Mouse (Mus musculus) embryonic fibroblast, embryonic 13.5 days (primary cell): ENCODE measurements around the gene AU021092. TPM values are rescaled to one million over a fixed set of nuclear protein-coding genes. Genes with fewer than 3 reads are reported as not detected.

Experiments
- H3K27ac ChIP-seq: 2 replicates; pipeline ENCODE4 v1.5.1; 2012; ENCODE audit warnings: low read length, control low read depth, inconsistent platforms; ENCODE audit not compliant: insufficient read depth
- H3K4me1 ChIP-seq: 2 replicates; pipeline ENCODE4 v1.6.1; 2011; ENCODE audit warnings: low read length; ENCODE audit not compliant: control insufficient read depth, insufficient read depth
- H3K4me3 ChIP-seq: 2 replicates; pipeline ENCODE4 v1.5.1; 2011; ENCODE audit warnings: mild to moderate bottlenecking, control low read depth, low read length; ENCODE audit not compliant: insufficient read depth
- CTCF ChIP-seq: IDR thresholded peaks from 2 replicates; pipeline ENCODE4 v1.5.1; 2011; ENCODE audit warnings: mild to moderate bottlenecking, control low read depth, low read length, moderate library complexity, borderline replicate concordance; ENCODE audit not compliant: insufficient read depth
- POLR2A ChIP-seq: IDR thresholded peaks from 2 replicates; pipeline ENCODE4 v1.6.1; 2011; ENCODE audit warnings: low read depth, mild to moderate bottlenecking, control low read depth, low read length, moderate library complexity
- polyA plus RNA-seq: library from polyadenylated mRNA; stranded (reverse); fragments of >200 nt; gene quantifications from 2 replicates; pipeline ENCODE4 v1.2.4, GENCODE M21; 2011; ENCODE audit warnings: low read depth; ENCODE audit not compliant: missing spikeins, insufficient read length

AU021092 gene
- not detected in 2 replicates for polyA plus RNA-seq

DNA sequence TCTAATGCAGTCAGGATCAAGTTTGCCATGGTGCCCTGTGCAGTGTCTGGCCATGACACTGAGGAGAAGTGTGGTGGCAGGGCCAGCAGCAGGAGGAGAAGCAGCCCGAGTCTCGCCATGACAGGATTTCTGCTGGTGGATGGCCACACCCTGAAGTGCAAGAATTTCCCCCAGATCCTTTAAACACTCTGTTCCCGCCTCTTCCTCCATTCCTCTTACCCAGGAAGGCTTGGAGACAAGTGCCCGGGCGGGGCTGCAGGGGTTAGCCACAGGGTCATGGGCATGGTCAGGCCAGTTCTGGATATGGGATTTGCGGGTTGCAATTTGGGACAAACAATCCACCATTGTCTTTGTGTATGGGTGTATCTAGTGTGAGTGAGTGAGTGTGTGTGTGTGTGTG is at the start of gene AU021092:
TSS of gene AU021092 (minus strand) at position 160 of the 400 bp plus-strand sequence.
- TF ChIP-seq CTCF (no peak), POLR2A (no peak)
- no peaks in the 10 kb centered on the region for H3K4me1 ChIP-seq
- no peak within 1 kb of the TSS for H3K4me3 ChIP-seq
- no peak within 1 kb of the TSS for H3K27ac ChIP-seq

DNA sequence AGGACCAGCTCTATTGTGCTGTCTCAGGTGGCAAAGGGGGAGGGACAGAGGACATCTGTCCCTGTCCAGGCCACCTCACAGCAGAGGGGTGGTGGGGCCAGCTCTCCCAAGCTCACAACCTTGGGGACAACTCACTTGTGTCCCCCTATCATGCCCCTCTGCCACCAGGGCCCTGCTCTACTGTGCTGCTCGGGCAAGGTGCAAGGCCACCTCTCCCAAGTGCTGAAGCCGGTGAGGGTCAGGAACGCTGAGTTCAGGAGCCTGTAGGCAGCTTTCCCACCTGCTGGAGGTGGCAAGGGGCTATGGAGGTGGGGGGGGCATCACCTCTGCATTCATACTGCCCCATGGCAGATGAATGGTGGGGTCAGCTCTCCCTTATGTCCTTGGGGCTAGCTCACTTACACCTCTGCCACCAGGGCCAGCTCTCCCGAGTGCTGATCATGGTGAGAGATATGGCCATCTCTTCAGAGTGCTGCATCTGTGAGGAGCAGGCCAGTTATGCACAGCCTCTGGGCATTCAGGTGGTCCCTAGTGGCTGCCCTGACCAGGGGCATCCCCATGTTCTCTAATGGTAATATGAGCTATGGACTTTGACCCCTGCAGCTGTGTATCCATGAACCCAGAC is 49.4 kb upstream of the AU021092 start:
- Histone ChIP-seq H3K27ac (no peak overlapping the region), H3K4me1 (no peaks in the 10 kb centered on the region), H3K4me3 (no peak overlapping the region)
- TF ChIP-seq CTCF (no peak), POLR2A (no peak)

DNA sequence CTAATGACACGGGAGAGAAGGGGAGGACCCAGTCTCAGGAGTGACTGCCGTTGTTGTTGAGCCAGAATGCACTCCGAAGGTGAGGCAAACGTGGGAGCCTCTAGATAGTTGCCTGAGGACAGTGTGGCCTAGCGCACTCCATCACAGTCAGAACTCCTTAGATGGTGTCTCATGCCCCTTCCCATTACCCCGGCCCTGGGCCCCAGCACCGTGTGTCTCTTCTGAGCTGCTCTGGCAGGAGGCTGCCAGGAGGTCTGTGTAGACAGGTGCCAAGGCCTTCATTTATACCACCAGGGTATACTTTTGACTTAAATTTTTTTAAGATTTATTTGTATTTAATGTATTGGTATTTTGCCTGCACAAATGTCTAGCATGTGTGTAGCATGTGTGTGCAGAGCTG is 41.8 kb upstream of the AU021092 start:
- Histone ChIP-seq H3K4me1 (peaks cover 4% of the 10 kb centered on the region), H3K4me3 (no peak overlapping the region), H3K27ac (peak overlapping the region; percentile 54)
- no peak for TF ChIP-seq POLR2A

DNA sequence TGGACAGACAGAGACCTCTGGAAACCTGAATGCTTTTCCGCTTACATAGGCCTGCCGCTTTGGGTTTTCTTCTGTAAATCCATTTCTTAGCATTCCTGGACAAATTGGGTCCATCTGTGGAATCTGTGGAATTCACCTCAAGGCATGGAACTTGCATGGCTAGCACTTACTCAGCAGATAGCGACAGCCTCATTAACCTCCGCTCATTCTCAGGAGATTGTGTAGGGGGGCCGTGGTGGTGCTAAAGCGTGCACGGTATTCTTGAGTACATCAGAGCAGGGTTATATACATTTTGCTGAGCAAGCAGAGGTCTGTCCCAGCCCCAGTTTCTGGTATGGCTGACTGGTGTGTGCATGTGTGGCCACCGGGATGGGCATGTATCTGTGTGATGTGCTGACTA is 41.1 kb upstream of the AU021092 start:
- Histone ChIP-seq H3K4me1 (peaks cover 4% of the 10 kb centered on the region), H3K4me3 (no peak overlapping the region), H3K27ac (peak overlapping the region; percentile 72)
- TF ChIP-seq CTCF = no peak
- no peak for TF ChIP-seq POLR2A

DNA sequence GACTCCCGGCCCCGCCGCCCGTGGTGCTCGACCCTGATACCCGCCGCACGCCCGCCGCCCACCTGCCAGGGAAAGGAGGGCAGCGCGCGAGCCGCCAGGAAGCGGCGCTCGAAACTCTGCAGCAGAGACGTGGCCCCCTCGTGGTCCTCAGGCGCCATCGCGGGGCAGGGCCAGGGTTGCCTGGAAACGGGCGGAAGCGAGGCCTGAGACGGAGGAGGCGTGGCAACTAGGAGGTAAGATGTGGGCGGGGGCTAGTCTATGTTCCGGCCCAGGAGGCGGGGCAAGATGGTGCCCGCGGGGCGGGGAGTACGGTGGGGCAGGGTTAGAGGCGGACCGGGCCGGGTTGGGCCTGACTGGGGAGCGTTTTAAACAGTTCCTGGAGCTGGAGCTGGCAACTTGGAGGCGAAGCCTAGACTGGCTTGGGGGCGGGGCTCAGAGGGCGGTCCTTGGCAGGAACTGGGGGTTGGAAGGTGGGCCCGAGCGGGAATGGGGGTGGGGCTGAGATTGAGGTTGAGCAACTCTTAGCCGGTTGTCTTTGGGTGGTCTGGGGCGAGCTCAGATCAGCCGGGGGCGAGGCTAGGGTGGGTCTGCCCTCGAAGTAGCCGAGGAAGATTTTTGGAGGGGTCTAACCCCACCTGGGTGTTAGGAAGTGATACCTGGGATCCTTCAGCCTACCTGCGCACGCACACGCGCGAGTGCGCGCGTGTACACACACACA is 33.8 kb upstream of the AU021092 start, which contains the start of gene Eef2kmt:
TSS of gene Eef2kmt (minus strand) at position 205 of the 718 bp plus-strand sequence.
- peak; percentile 65 for TF ChIP-seq POLR2A
- TF ChIP-seq CTCF = peak; percentile 61; the same call in 1 of the 2 replicates
- Histone ChIP-seq H3K4me3 (peak within 1 kb of the TSS; percentile 69), H3K27ac (peak within 1 kb of the TSS; percentile 79), H3K4me1 (no peaks in the 10 kb centered on the region)

DNA sequence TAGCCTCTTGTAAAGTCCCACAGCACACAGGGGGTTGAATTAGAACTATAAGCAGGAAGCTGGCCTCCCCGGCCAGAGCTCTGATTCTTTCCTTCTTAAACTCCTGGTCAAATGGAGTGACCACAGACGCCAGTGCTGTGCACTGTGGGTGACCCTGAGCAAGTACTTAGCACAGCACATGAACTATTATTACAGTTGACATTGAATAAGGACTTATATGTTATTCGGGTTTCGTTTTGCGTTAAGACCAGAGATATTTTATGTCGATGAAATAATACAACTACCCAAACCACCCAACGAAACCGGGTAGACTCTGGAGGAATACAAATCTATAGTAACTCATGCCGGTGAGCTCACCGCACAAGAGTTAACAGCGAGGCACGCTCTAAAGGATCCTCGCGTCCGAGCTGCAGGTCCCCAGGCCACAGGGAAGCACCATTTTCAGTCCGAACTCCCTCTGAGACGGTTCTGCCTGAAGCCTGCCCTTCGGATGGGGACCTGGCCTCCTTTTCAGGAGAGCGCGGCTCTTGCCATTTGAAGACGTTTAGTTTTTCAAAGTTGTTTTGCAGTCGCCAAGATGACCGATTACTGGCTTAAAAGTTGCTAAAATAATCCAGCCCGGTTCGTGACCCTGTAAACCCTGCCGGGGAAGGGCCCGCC is 33.1 kb upstream of the AU021092 start:
- H3K4me1 ChIP-seq = no peaks in the 10 kb centered on the region
- peak overlapping the region; percentile 69 for H3K4me3 ChIP-seq
- H3K27ac ChIP-seq = peak overlapping the region; percentile 79
- TF ChIP-seq CTCF = no peak
- no peak; the same call in 1 of the 2 replicates for TF ChIP-seq POLR2A

DNA sequence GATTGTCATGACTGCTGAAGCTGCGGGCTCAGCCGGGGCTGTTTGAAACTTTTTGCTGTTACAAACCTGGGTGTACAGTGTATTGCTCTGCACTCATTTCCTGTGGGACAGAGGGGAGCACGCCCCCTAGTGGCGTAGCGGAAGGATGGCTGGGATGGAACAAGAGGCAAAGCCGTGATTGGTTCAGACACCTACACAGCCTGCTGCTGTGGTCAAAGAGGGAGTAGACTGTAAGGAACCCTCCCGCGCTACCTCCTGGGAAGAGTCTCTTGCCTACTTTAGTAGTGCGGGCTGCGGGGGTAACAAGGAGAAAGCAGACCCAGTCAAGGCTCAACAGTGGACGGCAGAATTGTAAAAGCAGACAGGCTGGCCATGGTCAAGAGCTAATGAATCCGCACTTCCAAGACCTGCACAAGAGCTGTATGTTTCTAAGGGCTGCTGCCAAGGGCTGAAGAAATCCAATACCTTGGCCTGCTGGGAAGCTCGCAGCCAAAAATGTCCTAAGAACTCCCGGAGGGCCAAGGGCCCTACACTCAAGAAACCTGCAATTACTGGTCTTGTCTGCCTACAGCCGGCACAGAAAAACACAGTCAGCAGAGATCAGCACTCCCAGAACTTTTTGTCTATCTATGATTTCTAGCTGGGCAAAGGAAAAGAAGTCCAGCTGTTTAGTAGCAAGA is 32.4 kb upstream of the AU021092 start:
- Histone ChIP-seq H3K4me1 (no peaks in the 10 kb centered on the region), H3K4me3 (peak overlapping the region; percentile 69), H3K27ac (peak overlapping the region; percentile 79)
- TF ChIP-seq CTCF (peak; percentile 96; the same call in 1 of the 2 replicates), POLR2A (peak; percentile 85)

DNA sequence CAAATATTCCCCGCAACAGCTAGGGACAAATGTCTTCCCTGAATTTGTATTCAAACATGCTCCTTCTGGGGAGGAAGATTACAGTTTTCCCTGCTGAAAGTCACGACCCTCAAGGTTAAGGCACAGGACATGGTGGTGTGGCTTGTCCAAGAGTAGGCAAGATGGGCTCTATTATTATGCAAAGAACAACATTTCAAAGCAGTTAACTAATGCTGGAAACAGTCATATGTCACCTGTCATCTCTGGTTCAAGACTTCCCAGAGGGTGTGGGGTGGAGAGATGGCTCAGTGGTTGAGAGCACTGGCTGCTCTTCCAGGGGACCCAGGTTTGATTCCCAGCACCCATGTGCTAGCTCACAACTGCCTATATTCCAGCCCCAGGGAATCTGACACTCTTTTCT is 30.2 kb upstream of the AU021092 start:
- Histone ChIP-seq H3K4me1 (no peaks in the 10 kb centered on the region), H3K4me3 (no peak overlapping the region), H3K27ac (no peak overlapping the region)
- TF ChIP-seq POLR2A (no peak), CTCF (no peak)

DNA sequence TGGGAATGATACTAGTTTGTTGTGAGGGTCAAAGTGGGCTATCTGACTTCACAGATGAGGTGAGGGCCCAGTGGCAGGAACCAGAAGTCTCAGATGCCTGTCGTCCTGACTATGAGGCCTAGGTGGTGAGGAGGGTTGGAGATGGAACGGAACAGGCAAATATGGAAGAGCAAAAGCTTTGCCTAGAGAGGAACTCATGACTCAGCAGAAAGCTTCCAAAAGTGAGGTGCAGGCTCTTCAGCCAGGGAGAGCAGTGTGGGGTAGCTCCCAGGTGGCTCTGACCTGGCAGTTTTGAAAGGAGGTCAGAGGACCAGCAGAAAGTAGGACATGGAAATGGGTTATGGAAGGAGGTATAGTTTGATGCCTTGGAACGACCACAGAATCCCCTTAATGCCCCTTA is 28.8 kb upstream of the AU021092 start:
- no peak for TF ChIP-seq CTCF
- no peak for TF ChIP-seq POLR2A
- H3K4me3 ChIP-seq = no peak overlapping the region
- no peak overlapping the region for H3K27ac ChIP-seq
- H3K4me1 ChIP-seq = no peaks in the 10 kb centered on the region

DNA sequence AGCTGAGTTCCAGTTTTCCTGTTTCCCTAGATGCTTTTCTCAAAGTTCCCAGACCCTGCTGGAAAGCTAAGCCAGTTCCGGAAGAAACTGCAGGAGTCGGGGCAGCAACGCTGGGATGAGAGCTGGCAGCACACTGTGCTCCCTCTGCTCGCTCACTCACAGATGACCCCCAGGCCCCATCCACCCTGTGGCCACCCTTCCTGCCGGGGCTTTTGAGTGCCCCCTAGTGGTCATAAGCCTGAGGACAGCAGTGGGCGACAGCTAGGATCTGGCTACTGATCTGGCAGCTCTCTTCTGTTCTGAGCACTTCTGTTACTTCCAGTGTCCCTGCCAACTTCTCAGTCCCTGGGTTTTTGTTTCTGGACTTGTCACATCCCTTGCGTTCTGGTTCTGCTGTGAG is 22.3 kb upstream of the AU021092 start:
- TF ChIP-seq POLR2A (no peak), CTCF (peak; percentile 59; the same call in 1 of the 2 replicates)
- Histone ChIP-seq H3K27ac (no peak overlapping the region), H3K4me1 (no peaks in the 10 kb centered on the region), H3K4me3 (no peak overlapping the region)
